Mouse (Mus musculus) forebrain, embryonic 14.5 days (tissue): ENCODE results near the gene Hexim1. TPM values are rescaled to one million over a fixed set of nuclear protein-coding genes. Genes with fewer than 3 reads are reported as not detected.
A peak's percentile ranks its signal among the peaks of the same experiment; 100 is the strongest.

ENCODE experiments used
- ATAC-seq: fragments of 200-750 bp; cut with Nextera tagmentation; 2 replicates; pipeline ENCODE4 v1.8.0; 2017; ENCODE audit warnings: mild to moderate bottlenecking, moderate library complexity
- DNase-seq: peaks from one replicate; pipeline ENCODE4 v3.0.0-alpha.2; 2015; ENCODE audit warnings: low spot score
- H3K27ac ChIP-seq: fragments of 300-500 bp; sonication (generic); 2 replicates; pipeline ENCODE4 v1.5.1; 2014; ENCODE audit warnings: low read depth, mild to moderate bottlenecking, control low read depth, low read length, moderate library complexity
- H3K27me3 ChIP-seq: fragments of 300-500 bp; sonication (generic); replicated peaks from 2 replicates; pipeline ENCODE4 v1.6.1; 2014; ENCODE audit warnings: low read length, control low read depth, mixed read lengths; ENCODE audit not compliant: control insufficient read depth, insufficient read depth
- H3K36me3 ChIP-seq: fragments of 300-500 bp; sonication (generic); 2 replicates; pipeline ENCODE4 v1.6.1; 2014; ENCODE audit warnings: low read length, control low read depth; ENCODE audit not compliant: control insufficient read depth, insufficient read depth
- H3K4me1 ChIP-seq: fragments of 300-500 bp; sonication (generic); 2 replicates; pipeline ENCODE4 v1.6.1; 2014; ENCODE audit warnings: antibody characterized with exemption, low read length, control low read depth; ENCODE audit not compliant: control insufficient read depth, insufficient read depth
- H3K4me2 ChIP-seq: fragments of 300-500 bp; sonication (generic); 2 replicates; pipeline ENCODE4 v1.6.1; 2014; ENCODE audit warnings: mild to moderate bottlenecking, control low read depth, low read length
- H3K4me3 ChIP-seq: fragments of 300-500 bp; sonication (generic); 2 replicates; pipeline ENCODE4 v1.5.1; 2014; ENCODE audit warnings: low read depth, low read length, control low read depth
- H3K9ac ChIP-seq: fragments of 300-500 bp; sonication (generic); 2 replicates; pipeline ENCODE4 v1.6.1; 2014; ENCODE audit warnings: mild to moderate bottlenecking, low read length, control low read depth, moderate library complexity
- H3K9me3 ChIP-seq: fragments of 300-500 bp; sonication (generic); replicated peaks from 2 replicates; pipeline ENCODE4 v1.6.1; 2016; ENCODE audit warnings: low read length, control low read depth, mixed read lengths; ENCODE audit not compliant: control insufficient read depth
- WGBS: fragments of 180-500 bp; shearing (Covaris S2); extraction: QIAGEN DNeasy Blood & Tissue Kit; methylation state at CpG from one replicate; pipeline ENCODE4 v1.1.7; 2014; 5-methylcytosine and 5-hydroxymethylcytosine counted together
- polyA plus RNA-seq: library from polyadenylated mRNA; unstranded; fragments of >200 nt; fragmentation: Nextera tagmentation; extraction: Ambion mirVana; gene quantifications from 2 replicates; pipeline ENCODE4 v1.2.1, GENCODE M21; 2014

Hexim1 gene
- polyA plus RNA-seq, 1 experiment from 2014 or later: 4.8 TPM

- DNase-seq: no peak
- Histone ChIP-seq H3K4me2 (no peak overlapping the region), H3K36me3 (peaks cover 13% of the 10 kb centered on the region; the same call in 1 of the 2 replicates), H3K4me1 (peaks cover 9% of the 10 kb centered on the region), H3K27ac (no peak overlapping the region; the same call in 1 of the 2 replicates), H3K4me3 (no peak overlapping the region), H3K9ac (no peak overlapping the region), H3K9me3 (no peaks in the 10 kb centered on the region), H3K27me3 (no peaks in the 10 kb centered on the region)
- ATAC-seq: no peak
- 85% methylated on average over 14 of the region's 14 CpGs for WGBS
These were observed 24.1 kb downstream of the Hexim1 start for GRCm38 (mm10) chr11:103139951-103140762.

GRCm38 (mm10) chr11:103140763-103141100 is 24.7 kb downstream of the Hexim1 start:
- Histone ChIP-seq H3K27me3 (no peaks in the 10 kb centered on the region), H3K9me3 (no peaks in the 10 kb centered on the region), H3K36me3 (peaks cover 13% of the 10 kb centered on the region; the same call in 1 of the 2 replicates), H3K4me3 (no peak overlapping the region), H3K9ac (no peak overlapping the region), H3K4me1 (peaks cover 9% of the 10 kb centered on the region), H3K4me2 (no peak overlapping the region), H3K27ac (no peak overlapping the region)
- 60% methylated on average over 6 of the region's 6 CpGs for WGBS
- DNase-seq: no peak
- ATAC-seq: no peak

- Histone ChIP-seq H3K36me3 (peaks cover 13% of the 10 kb centered on the region; the same call in 1 of the 2 replicates), H3K4me3 (no peak overlapping the region), H3K4me2 (peak overlapping the region; percentile 51; the same call in 1 of the 2 replicates), H3K27ac (peak overlapping the region; percentile 92; the same call in 1 of the 2 replicates), H3K27me3 (no peaks in the 10 kb centered on the region), H3K9me3 (no peaks in the 10 kb centered on the region), H3K4me1 (peaks cover 9% of the 10 kb centered on the region), H3K9ac (peak overlapping the region; percentile 32; the same call in 1 of the 2 replicates)
- no peak for ATAC-seq
- DNase-seq: no peak
- 43% methylated on average over 10 of the region's 11 CpGs for WGBS
These were observed 25.3 kb downstream of the Hexim1 start for GRCm38 (mm10) chr11:103141101-103141943.

- no peaks in the 10 kb centered on the region for H3K9me3 ChIP-seq
- DNase-seq (no peak), ATAC-seq (no peak)
- H3K4me3 ChIP-seq: no peak overlapping the region
- H3K27me3 ChIP-seq: no peaks in the 10 kb centered on the region
- peak overlapping the region; percentile 32; the same call in 1 of the 2 replicates for H3K9ac ChIP-seq
- 29% methylated on average over 1 of the region's 1 CpGs for WGBS
- peak overlapping the region; percentile 92; the same call in 1 of the 2 replicates for H3K27ac ChIP-seq
- peak overlapping the region; percentile 51 for H3K4me2 ChIP-seq
- H3K4me1 ChIP-seq: peaks cover 9% of the 10 kb centered on the region
- H3K36me3 ChIP-seq: peaks cover 13% of the 10 kb centered on the region; the same call in 1 of the 2 replicates
These were observed 25.9 kb downstream of the Hexim1 start for GRCm38 (mm10) chr11:103141944-103142255.

GRCm38 (mm10) chr11:103142441-103143182 is 26.6 kb downstream of the Hexim1 start:
- peaks cover 9% of the 10 kb centered on the region for H3K4me1 ChIP-seq
- peaks cover 13% of the 10 kb centered on the region; the same call in 1 of the 2 replicates for H3K36me3 ChIP-seq
- ATAC-seq: peak; percentile 97
- peak overlapping the region; percentile 64 for H3K9ac ChIP-seq
- no peaks in the 10 kb centered on the region for H3K9me3 ChIP-seq
- WGBS: 29% methylated on average over 8 of the region's 8 CpGs
- no peaks in the 10 kb centered on the region for H3K27me3 ChIP-seq
- peak overlapping the region; percentile 92 for H3K27ac ChIP-seq
- peak; percentile 95 for DNase-seq
- H3K4me3 ChIP-seq: peak overlapping the region; percentile 23
- H3K4me2 ChIP-seq: peak overlapping the region; percentile 51

- Histone ChIP-seq H3K4me2 (no peak overlapping the region), H3K36me3 (0 out of 2 replicates have a peak, but pooled peaks cover 6% of the 10 kb centered on the region), H3K9ac (no peak overlapping the region), H3K27ac (no peak overlapping the region), H3K4me3 (no peak overlapping the region), H3K27me3 (no peaks in the 10 kb centered on the region), H3K4me1 (peaks cover 9% of the 10 kb centered on the region), H3K9me3 (no peaks in the 10 kb centered on the region)
- DNase-seq: no peak
- ATAC-seq: no peak
- WGBS: 45% methylated on average over 12 of the region's 12 CpGs
These were observed 28.6 kb downstream of the Hexim1 start for GRCm38 (mm10) chr11:103144309-103145285.

GRCm38 (mm10) chr11:103146386-103146785 is 30.4 kb downstream of the Hexim1 start:
- Histone ChIP-seq H3K4me3 (no peak overlapping the region), H3K36me3 (no peaks in the 10 kb centered on the region), H3K27ac (no peak overlapping the region), H3K9me3 (no peaks in the 10 kb centered on the region), H3K4me1 (peaks cover 9% of the 10 kb centered on the region), H3K27me3 (no peaks in the 10 kb centered on the region), H3K9ac (no peak overlapping the region), H3K4me2 (no peak overlapping the region)
- 84% methylated on average over 4 of the region's 4 CpGs for WGBS
- no peak for DNase-seq
- no peak for ATAC-seq

GRCm38 (mm10) chr11:103147766-103148165 is 31.7 kb downstream of the Hexim1 start:
- 55% methylated on average over 4 of the region's 4 CpGs for WGBS
- no peak overlapping the region for H3K27ac ChIP-seq

More at GRCm38 (mm10) chr11:103147766-103148165, 31.7 kb downstream of the Hexim1 start:
- DNase-seq (no peak), ATAC-seq (no peak)
- no peaks in the 10 kb centered on the region for H3K36me3 ChIP-seq
- H3K9ac ChIP-seq: no peak overlapping the region
- H3K4me1 ChIP-seq: peaks cover 4% of the 10 kb centered on the region
- H3K4me3 ChIP-seq: no peak overlapping the region
- H3K27me3 ChIP-seq: no peaks in the 10 kb centered on the region
- H3K9me3 ChIP-seq: no peaks in the 10 kb centered on the region
- H3K4me2 ChIP-seq: no peak overlapping the region
